ENCODE assay signal across 45 mouse cellular contexts in the genomic region with DNA sequence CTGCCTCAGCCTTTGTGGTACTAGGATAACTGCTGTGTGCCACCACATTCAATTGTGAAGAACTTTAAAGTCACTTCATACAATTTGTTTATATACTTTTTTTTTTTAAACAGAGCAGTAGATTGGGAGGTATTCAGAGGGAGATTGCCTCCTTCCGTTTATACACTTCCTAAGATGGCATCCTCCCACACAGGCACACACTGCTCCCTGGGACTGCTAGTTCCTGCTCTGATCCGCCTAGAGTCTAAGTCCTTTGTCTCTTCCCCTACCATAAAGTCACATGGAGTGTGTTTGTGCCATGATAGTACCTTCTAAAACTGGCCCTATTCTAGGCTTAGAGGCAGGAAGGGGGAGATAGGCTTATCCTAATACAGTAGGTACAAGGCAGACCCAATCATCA. TPM values are rescaled to one million over a fixed set of nuclear protein-coding genes. Genes with fewer than 3 reads are reported as not detected.
"Had no signal": no experiment of that assay in that cellular context is flagged by ENCODE, and none has a peak within 500 bp of the region (broad histone marks: within the 10 kb centered on the region; RNA-seq: fewer than 3 reads in every experiment).

No protein-coding gene starts in this region.

- H3K4me3 ChIP-seq: left cerebral cortex, adult 2 months; limb, embryonic 10.5 days; limb, embryonic 12.5 days; limb, embryonic 13.5 days; limb, embryonic 15.5 days; liver, embryonic 12.5 days; liver, embryonic 13.5 days; liver, embryonic 15.5 days; lung, embryonic 15.5 days; megakaryocyte, embryonic 14.5 days; midbrain, embryonic 10.5 days; midbrain, embryonic 12.5 days; midbrain, embryonic 13.5 days; midbrain, embryonic 15.5 days; myocyte had no signal

- H3K27ac ChIP-seq: left cerebral cortex, adult 2 months; limb, embryonic 10.5 days; limb, embryonic 12.5 days; limb, embryonic 13.5 days; limb, embryonic 15.5 days; liver, embryonic 12.5 days; liver, embryonic 13.5 days; liver, embryonic 14.5 days; liver, embryonic 15.5 days; lung, embryonic 15.5 days; macrophage; midbrain, embryonic 10.5 days; midbrain, embryonic 12.5 days; midbrain, embryonic 13.5 days; midbrain, embryonic 15.5 days had no signal

- DNase-seq: left cerebral cortex, postnatal 4 days; liver; liver, embryonic 13.5 days; liver, postnatal 0 days; lung, adult 18-20 months; lung, adult 2 months; lung, embryonic 14.5 days; lung, postnatal 10 days; lung, postnatal 14 days; lung, postnatal 36 days; lung, postnatal 4 days; midbrain, embryonic 14.5 days had no signal

- ATAC-seq: liver, embryonic 12.5 days; liver, postnatal 0 days; lung, postnatal 0 days; midbrain, embryonic 13.5 days; midbrain, embryonic 15.5 days; midbrain, embryonic 16.5 days had no signal

RNA-seq across cellular contexts. Expression of a gene that starts 2.7 kb away (rescaled TPM):
- total RNA-seq: left cerebral cortex, postnatal 14 days; left cerebral cortex, postnatal 25 days; left cerebral cortex, postnatal 36 days; megakaryocyte progenitor cell, adult 5-6 weeks; megakaryocyte, adult 5-6 weeks; megakaryocyte-erythroid progenitor cell, adult 5-6 weeks; monocyte, adult 5-6 weeks had no signal
- polyA plus RNA-seq: macrophage had no signal

RNA-seq across cellular contexts. Expression of a gene that starts 23.2 kb away (rescaled TPM):
- total RNA-seq: liver, adult 2 months; megakaryocyte progenitor cell, adult 5-6 weeks; megakaryocyte, adult 5-6 weeks; monocyte, adult 5-6 weeks had no signal
- polyA plus RNA-seq: liver, embryonic 16.5 days; liver, postnatal 0 days had no signal

RNA-seq across cellular contexts. Expression of a gene that starts 31.7 kb away (rescaled TPM):
- total RNA-seq: left cerebral cortex, adult 2 months; left cerebral cortex, adult 8-10 months; left cerebral cortex, postnatal 10 days; left cerebral cortex, postnatal 14 days; left cerebral cortex, postnatal 25 days; left cerebral cortex, postnatal 36 days; left cerebral cortex, postnatal 4 days; megakaryocyte-erythroid progenitor cell, adult 5-6 weeks; midbrain, postnatal 0 days; monocyte, adult 5-6 weeks had no signal
- polyA plus RNA-seq: limb, embryonic 11.5 days; limb, embryonic 12.5 days; limb, embryonic 15.5 days; lung, embryonic 14.5 days; macrophage; midbrain, embryonic 11.5 days; midbrain, embryonic 12.5 days; midbrain, embryonic 13.5 days; midbrain, embryonic 14.5 days; midbrain, embryonic 15.5 days; midbrain, embryonic 16.5 days; midbrain, postnatal 0 days; myocyte had no signal

RNA-seq across cellular contexts. Expression of a gene that starts 41.6 kb away (rescaled TPM):
- total RNA-seq: left cerebral cortex, adult 2 months; left cerebral cortex, postnatal 10 days; left cerebral cortex, postnatal 14 days; left cerebral cortex, postnatal 36 days; left cerebral cortex, postnatal 4 days; megakaryocyte progenitor cell, adult 5-6 weeks; megakaryocyte, adult 5-6 weeks; monocyte, adult 5-6 weeks had no signal
- polyA plus RNA-seq: liver, embryonic 11.5 days; liver, embryonic 12.5 days; liver, embryonic 13.5 days; macrophage had no signal
